Mouse (Mus musculus) gastrocnemius, adult 18-20 months (tissue): ENCODE measurements around the gene Grem2. TPM values are rescaled to one million over a fixed set of nuclear protein-coding genes. Genes with fewer than 3 reads are reported as not detected.

ENCODE experiments used
- DNase-seq: peaks from one replicate; pipeline ENCODE4 v3.0.0; 2021; ENCODE audit warnings: low spot score
- total RNA-seq, 2 experiments: library from RNA; stranded (reverse); gene quantifications; 2 replicates each; pipeline ENCODE4 v1.2.3; 2021

Grem2 gene
- total RNA-seq, 2 experiments from 2014 or later: 5.9 to 6.0 TPM

DNA sequence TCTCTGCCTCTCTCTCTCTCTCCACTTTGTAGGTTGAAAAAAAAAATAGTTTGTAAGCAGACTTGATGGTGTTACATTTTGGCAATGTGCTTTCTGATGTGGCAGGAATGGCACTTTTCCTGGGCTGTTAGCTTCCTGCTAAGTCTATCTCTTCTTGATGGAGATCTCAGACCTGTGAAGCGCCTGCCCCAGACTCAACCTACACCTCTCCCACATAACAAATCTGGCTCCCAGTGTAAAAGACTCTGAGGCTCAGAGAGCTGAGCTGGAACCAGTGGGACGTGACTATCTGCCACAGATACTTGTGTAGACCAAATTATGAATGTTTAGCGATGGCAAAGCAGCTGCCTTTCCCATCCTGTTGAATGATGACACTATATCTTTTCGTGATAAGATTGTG, 109.8 kb downstream of the Grem2 start:
- no peak for DNase-seq

DNA sequence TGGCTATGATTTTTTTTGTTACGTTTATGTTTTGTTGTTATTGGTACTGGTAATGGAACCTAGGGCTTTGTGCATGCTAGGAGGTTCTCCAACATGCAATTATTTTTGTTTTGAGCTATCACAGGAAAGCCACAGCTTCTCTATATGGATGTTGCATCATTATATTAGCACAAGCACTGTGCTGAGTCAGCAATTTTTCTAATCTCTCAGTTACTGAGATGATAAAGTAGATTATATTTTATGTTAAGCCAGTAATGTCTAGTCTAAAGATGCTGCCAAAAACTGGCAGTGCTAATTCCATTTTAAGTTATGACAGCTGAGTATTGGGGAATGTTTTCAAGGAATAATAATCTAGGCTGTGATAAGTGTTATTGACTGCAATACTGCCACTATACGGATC, 133.0 kb downstream of the Grem2 start:
- DNase-seq: no peak
